In the genomic region with DNA sequence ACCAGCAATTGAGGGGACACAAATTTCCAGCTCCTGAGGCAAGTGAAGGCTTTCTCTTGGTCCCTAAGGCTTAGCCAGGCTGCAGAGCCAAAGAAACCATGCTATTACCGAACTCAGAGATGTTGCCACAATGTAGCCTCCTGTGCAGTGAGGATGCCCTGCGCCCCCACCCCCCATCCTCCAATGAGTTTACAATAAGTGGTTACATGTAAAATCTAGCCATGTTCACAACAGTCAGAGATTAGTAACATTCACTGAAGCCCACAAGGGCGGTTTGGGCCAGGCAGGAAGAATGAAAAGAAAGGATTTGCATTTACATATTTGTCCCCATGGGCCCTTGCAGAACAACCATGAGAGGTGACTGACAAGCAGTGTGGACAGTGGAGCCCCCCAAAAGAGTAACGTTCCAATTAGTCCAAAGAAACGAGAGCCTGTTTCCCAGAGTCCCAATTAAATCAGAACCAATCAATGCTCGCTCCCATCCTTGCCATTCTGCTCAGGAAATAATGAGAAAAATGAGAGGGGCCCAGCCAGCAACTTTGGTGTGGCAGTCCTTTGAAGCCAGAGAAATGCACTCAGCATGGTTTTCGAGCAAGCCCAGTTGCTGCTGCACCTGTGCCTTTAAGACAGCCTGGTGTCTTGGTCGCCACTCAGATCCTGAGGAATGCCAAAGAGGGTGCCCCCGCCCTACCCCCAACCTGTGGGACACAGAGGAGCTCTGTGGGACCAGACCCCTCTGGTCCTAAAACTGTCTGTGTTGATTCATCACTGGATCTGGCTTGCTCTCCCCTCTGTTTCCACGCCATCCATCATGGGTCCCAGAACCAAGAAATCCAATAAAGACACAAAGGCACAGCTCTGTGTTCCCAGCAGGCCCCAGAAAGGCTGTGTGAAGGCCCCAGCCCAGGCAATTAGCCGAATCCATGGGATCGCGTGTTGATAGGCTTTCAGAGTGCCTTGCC, we compare ENCODE assay signal across 11 mouse cellular contexts.
DNase-seq lines count a peak whose midpoint lies in the region; ATAC-seq lines count a peak whose summit lies in the region.
"Had no signal": no experiment of that assay in that cellular context is flagged by ENCODE, and none has a peak within 500 bp of the region (broad histone marks: within the 10 kb centered on the region; RNA-seq: fewer than 3 reads in every experiment).

No protein-coding gene starts in this region.

- no peak overlapping the region for H3K4me3 ChIP-seq in embryonic facial prominence, embryonic 11.5 days (ENCODE audit: low read depth, low read length)
- no peak overlapping the region for H3K4me3 ChIP-seq in hindbrain, embryonic 14.5 days (replicated peaks; ENCODE audit: low read length)
- no peak overlapping the region for H3K4me3 ChIP-seq in midbrain, embryonic 16.5 days (ENCODE audit: low read depth, low read length)
- no peak overlapping the region for H3K4me3 ChIP-seq in kidney, embryonic 16.5 days (ENCODE audit: low read length)
- H3K4me3 ChIP-seq: liver, embryonic 12.5 days had no signal

- no peaks in the 10 kb centered on the region for H3K9me3 ChIP-seq in embryonic facial prominence, embryonic 11.5 days (replicated peaks; ENCODE audit: control insufficient read depth, low read length)
- H3K9me3 ChIP-seq in hindbrain, embryonic 14.5 days (ENCODE audit: control insufficient read depth, low read length): no peaks in the 10 kb centered on the region
- H3K9me3 ChIP-seq in midbrain, embryonic 16.5 days (replicated peaks; ENCODE audit: control insufficient read depth, low read length, poor library complexity, severe bottlenecking): no peaks in the 10 kb centered on the region
- no peaks in the 10 kb centered on the region for H3K9me3 ChIP-seq in kidney, embryonic 16.5 days (ENCODE audit: low read length)
- H3K9me3 ChIP-seq: liver, embryonic 12.5 days had no signal

- H3K4me2 ChIP-seq in embryonic facial prominence, embryonic 11.5 days (ENCODE audit: low read depth, low read length): no peak overlapping the region
- H3K4me2 ChIP-seq in hindbrain, embryonic 14.5 days (replicated peaks): no peak overlapping the region
- no peak overlapping the region for H3K4me2 ChIP-seq in midbrain, embryonic 16.5 days (ENCODE audit: low read length)
- no peak overlapping the region for H3K4me2 ChIP-seq in kidney, embryonic 16.5 days (replicated peaks; ENCODE audit: low read depth, low read length)
- H3K4me2 ChIP-seq: liver, embryonic 12.5 days had no signal

- no peaks in the 10 kb centered on the region for H3K4me1 ChIP-seq in embryonic facial prominence, embryonic 11.5 days (ENCODE audit: control insufficient read depth, insufficient read depth, low read length)
- peaks cover 40% of the 10 kb centered on the region for H3K4me1 ChIP-seq in hindbrain, embryonic 14.5 days (replicated peaks; ENCODE audit: control insufficient read depth, insufficient read depth, low read length)
- peaks cover 36% of the 10 kb centered on the region for H3K4me1 ChIP-seq in midbrain, embryonic 16.5 days (ENCODE audit: control insufficient read depth, insufficient read depth, low read length)
- H3K4me1 ChIP-seq in kidney, embryonic 16.5 days (ENCODE audit: insufficient read depth, low read length): peaks cover 5% of the 10 kb centered on the region; the same call in 1 of the 2 replicates
- H3K4me1 ChIP-seq: liver, embryonic 12.5 days had no signal

- no peak overlapping the region for H3K9ac ChIP-seq in embryonic facial prominence, embryonic 11.5 days (replicated peaks; ENCODE audit: low read length)
- no peak overlapping the region for H3K9ac ChIP-seq in hindbrain, embryonic 14.5 days
- H3K9ac ChIP-seq in midbrain, embryonic 16.5 days (ENCODE audit: low read depth, low read length): no peak overlapping the region
- H3K9ac ChIP-seq in kidney, embryonic 16.5 days (replicated peaks; ENCODE audit: low read length): no peak overlapping the region
- H3K9ac ChIP-seq: liver, embryonic 12.5 days had no signal

- 54% methylated on average over 13 of the region's 13 CpGs for WGBS in embryonic facial prominence, embryonic 11.5 days
- WGBS in hindbrain, embryonic 14.5 days: 27% methylated on average over 13 of the region's 13 CpGs
- 16% methylated on average over 13 of the region's 13 CpGs for WGBS in midbrain, embryonic 16.5 days
- 50% methylated on average over 13 of the region's 13 CpGs for WGBS in kidney, embryonic 16.5 days

- ATAC-seq in embryonic facial prominence, embryonic 11.5 days (replicated peaks; ENCODE audit: insufficient number of reproducible peaks, low FRiP score, low TSS enrichment, low read depth): peak; percentile 51
- ATAC-seq in hindbrain, embryonic 14.5 days (ENCODE audit: low FRiP score): peak; percentile 78
- peak; percentile 73 for ATAC-seq in midbrain, embryonic 16.5 days
- no peak for ATAC-seq in kidney, embryonic 16.5 days (ENCODE audit: low FRiP score, low TSS enrichment)
- ATAC-seq in inflammation-experienced regulatory T-cells, adult 6 months: no peak
- ATAC-seq: liver, embryonic 12.5 days had no signal

- no peaks in the 10 kb centered on the region for H3K36me3 ChIP-seq in embryonic facial prominence, embryonic 11.5 days (replicated peaks; ENCODE audit: control insufficient read depth, insufficient read depth, low read depth, low read length)
- peaks cover 8% of the 10 kb centered on the region for H3K36me3 ChIP-seq in hindbrain, embryonic 14.5 days (replicated peaks; ENCODE audit: control insufficient read depth, insufficient read depth)
- H3K36me3 ChIP-seq in midbrain, embryonic 16.5 days (ENCODE audit: control insufficient read depth, insufficient read depth, low read length): peaks cover 4% of the 10 kb centered on the region; the same call in 1 of the 2 replicates
- no peaks in the 10 kb centered on the region for H3K36me3 ChIP-seq in kidney, embryonic 16.5 days (ENCODE audit: insufficient read depth, low read length)
- H3K36me3 ChIP-seq: G1E; liver, embryonic 12.5 days had no signal

- no peak overlapping the region for H3K27ac ChIP-seq in embryonic facial prominence, embryonic 11.5 days (replicated peaks; ENCODE audit: low read depth, low read length)
- 0 out of 2 replicates have a peak overlapping the region, but pooled peaks have one; percentile 22 for H3K27ac ChIP-seq in hindbrain, embryonic 14.5 days
- H3K27ac ChIP-seq in midbrain, embryonic 16.5 days (ENCODE audit: low read length): peak overlapping the region; percentile 53
- H3K27ac ChIP-seq in kidney, embryonic 16.5 days (ENCODE audit: low read length): no peak overlapping the region
- H3K27ac ChIP-seq: liver, embryonic 12.5 days had no signal

- H3K27me3 ChIP-seq in embryonic facial prominence, embryonic 11.5 days (ENCODE audit: control insufficient read depth, insufficient read depth, low read length): no peaks in the 10 kb centered on the region
- H3K27me3 ChIP-seq in hindbrain, embryonic 14.5 days (ENCODE audit: control insufficient read depth, insufficient read depth, low read length): peaks cover 13% of the 10 kb centered on the region
- H3K27me3 ChIP-seq in midbrain, embryonic 16.5 days (ENCODE audit: control insufficient read depth, insufficient read depth, low read depth, low read length): no peaks in the 10 kb centered on the region
- no peaks in the 10 kb centered on the region for H3K27me3 ChIP-seq in kidney, embryonic 16.5 days (ENCODE audit: insufficient read depth, low read length)
- H3K27me3 ChIP-seq: liver, embryonic 12.5 days had no signal

- DNase-seq in embryo, embryonic 11 days: peak; percentile 60
- peak; percentile 28 for DNase-seq in embryonic facial prominence, embryonic 11.5 days (ENCODE audit: low spot score)
- DNase-seq in hindbrain, embryonic 14.5 days (ENCODE audit: low spot score): no peak
- no peak for DNase-seq in urinary bladder, adult 2 months (ENCODE audit: low spot score)
- DNase-seq: cerebellum, adult 9-10 months; right cerebral cortex, postnatal 25 days had no signal

Comparison
In these comparisons a context has a peak if more than half of its experiments do, and no peak if none do; other contexts are left out.
1. DNase-seq: peak in embryo, embryonic 11 days (single experiment) and embryonic facial prominence, embryonic 11.5 days (single experiment); none in hindbrain, embryonic 14.5 days (single experiment) and urinary bladder, adult 2 months (single experiment).
2. ATAC-seq: peak in embryonic facial prominence, embryonic 11.5 days (single experiment), hindbrain, embryonic 14.5 days (single experiment) and midbrain, embryonic 16.5 days (single experiment); none in kidney, embryonic 16.5 days (single experiment) and inflammation-experienced regulatory T-cells, adult 6 months (single experiment).
3. H3K27ac ChIP-seq: peak in hindbrain, embryonic 14.5 days (single experiment) and midbrain, embryonic 16.5 days (single experiment); none in embryonic facial prominence, embryonic 11.5 days (single experiment) and kidney, embryonic 16.5 days (single experiment).